Mouse (Mus musculus) forebrain, embryonic 13.5 days (tissue): ENCODE data around the gene Mpdu1. TPM values are rescaled to one million over a fixed set of nuclear protein-coding genes. Genes with fewer than 3 reads are reported as not detected.

Experiments
- ATAC-seq: fragments of 200-750 bp; cut with Nextera tagmentation; 2 replicates; pipeline ENCODE4 v1.8.0; 2017
- H3K27ac ChIP-seq: fragments of 300-500 bp; sonication (generic); 2 replicates; pipeline ENCODE4 v1.5.1; 2015; ENCODE audit warnings: inconsistent platforms, mild to moderate bottlenecking, moderate library complexity
- H3K27me3 ChIP-seq: fragments of 300-500 bp; sonication (generic); 2 replicates; pipeline ENCODE4 v1.6.1; 2015; ENCODE audit warnings: mild to moderate bottlenecking, inconsistent platforms
- H3K36me3 ChIP-seq: fragments of 300-500 bp; sonication (generic); 2 replicates; pipeline ENCODE4 v1.6.1; 2015; ENCODE audit warnings: mild to moderate bottlenecking, inconsistent platforms; ENCODE audit not compliant: poor library complexity, severe bottlenecking
- H3K4me1 ChIP-seq: fragments of 300-500 bp; sonication (generic); 2 replicates; pipeline ENCODE4 v1.6.1; 2015; ENCODE audit warnings: inconsistent platforms
- H3K4me2 ChIP-seq: fragments of 300-500 bp; sonication (generic); 2 replicates; pipeline ENCODE4 v1.6.1; 2015; ENCODE audit warnings: inconsistent platforms, mild to moderate bottlenecking, moderate library complexity
- H3K4me3 ChIP-seq: fragments of 300-500 bp; sonication (generic); 2 replicates; pipeline ENCODE4 v1.5.1; 2015; ENCODE audit warnings: mild to moderate bottlenecking, inconsistent platforms
- H3K9ac ChIP-seq: fragments of 300-500 bp; sonication (generic); 2 replicates; pipeline ENCODE4 v1.6.1; 2015; ENCODE audit warnings: mild to moderate bottlenecking, inconsistent platforms
- H3K9me3 ChIP-seq: fragments of 300-500 bp; sonication (generic); replicated peaks from 2 replicates; pipeline ENCODE4 v1.6.1; 2016; ENCODE audit warnings: inconsistent platforms
- WGBS: fragments of 180-500 bp; shearing (Covaris S2); methylation state at CpG from one replicate; pipeline ENCODE4 v1.1.7; 2015; 5-methylcytosine and 5-hydroxymethylcytosine counted together
- polyA plus RNA-seq: library from polyadenylated mRNA; unstranded; fragments of >200 nt; fragmentation: Nextera tagmentation; extraction: Ambion mirVana; gene quantifications from 2 replicates; pipeline ENCODE4 v1.2.1, GENCODE M21; 2015

The Mpdu1 gene
- polyA plus RNA-seq, 1 experiment from 2014 or later, result 89.4 TPM

- Histone ChIP-seq H3K4me1 (peaks cover 31% of the 10 kb centered on the region), H3K9ac (peak overlapping the region; percentile 100), H3K27me3 (no peaks in the 10 kb centered on the region), H3K4me2 (peak overlapping the region; percentile 97), H3K9me3 (no peaks in the 10 kb centered on the region), H3K36me3 (peaks cover 74% of the 10 kb centered on the region), H3K4me3 (peak overlapping the region; percentile 100), H3K27ac (peak overlapping the region; percentile 98)
- WGBS, result under 1% methylated on average over 43 of the region's 43 CpGs
- ATAC-seq, result peak; percentile 6; the same call in 1 of the 2 replicates
These were observed 9.3 kb upstream of the Mpdu1 start for GRCm38 (mm10) chr11:69671726-69672124.

- Histone ChIP-seq H3K27me3 (no peaks in the 10 kb centered on the region), H3K27ac (peak overlapping the region; percentile 98), H3K4me2 (peak overlapping the region; percentile 97), H3K9me3 (no peaks in the 10 kb centered on the region), H3K36me3 (peaks cover 74% of the 10 kb centered on the region), H3K9ac (peak overlapping the region; percentile 100), H3K4me1 (peaks cover 31% of the 10 kb centered on the region), H3K4me3 (peak overlapping the region; percentile 100)
- ATAC-seq, result peak; percentile 73
- under 1% methylated on average over 50 of the region's 61 CpGs for WGBS
These were observed 8.6 kb upstream of the Mpdu1 start for GRCm38 (mm10) chr11:69670786-69671725.

GRCm38 (mm10) chr11:69666665-69667005, 4.2 kb upstream of the Mpdu1 start:
- H3K4me3 ChIP-seq, result no peak overlapping the region
- H3K27me3 ChIP-seq, result no peaks in the 10 kb centered on the region
- no peak for ATAC-seq
- H3K9me3 ChIP-seq, result no peaks in the 10 kb centered on the region
- no peak overlapping the region for H3K27ac ChIP-seq
- no peak overlapping the region for H3K4me2 ChIP-seq
- H3K9ac ChIP-seq, result no peak overlapping the region
- 83% methylated on average over 3 of the region's 3 CpGs for WGBS
- peaks cover 32% of the 10 kb centered on the region for H3K4me1 ChIP-seq
- peaks cover 72% of the 10 kb centered on the region for H3K36me3 ChIP-seq

- Histone ChIP-seq H3K4me1 (peaks cover 38% of the 10 kb centered on the region), H3K4me3 (no peak within 1 kb of the TSS), H3K4me2 (no peak within 1 kb of the TSS), H3K9ac (no peak within 1 kb of the TSS), H3K27ac (peak within 1 kb of the TSS; percentile 19; the same call in 1 of the 2 replicates), H3K9me3 (no peaks in the 10 kb centered on the region), H3K36me3 (peaks cover 72% of the 10 kb centered on the region), H3K27me3 (no peaks in the 10 kb centered on the region)
- no peak for ATAC-seq
- WGBS, result 33% methylated on average over 7 of the region's 7 CpGs
These were observed 3.7 kb upstream of the Mpdu1 start, which contains the start of gene Cd68 for GRCm38 (mm10) chr11:69665961-69666664. TSS of gene Cd68 (minus strand) at chr11:69666153.

GRCm38 (mm10) chr11:69665457-69665960, 3.1 kb upstream of the Mpdu1 start:
- Histone ChIP-seq H3K9me3 (no peaks in the 10 kb centered on the region), H3K4me2 (no peak overlapping the region), H3K9ac (no peak overlapping the region), H3K4me1 (peaks cover 37% of the 10 kb centered on the region), H3K27me3 (no peaks in the 10 kb centered on the region), H3K27ac (peak overlapping the region; percentile 19; the same call in 1 of the 2 replicates), H3K4me3 (no peak overlapping the region), H3K36me3 (peaks cover 68% of the 10 kb centered on the region)
- ATAC-seq, result no peak
- WGBS, result 75% methylated on average over 9 of the region's 9 CpGs

GRCm38 (mm10) chr11:69664841-69665240, 2.4 kb upstream of the Mpdu1 start:
- H3K4me1 ChIP-seq, result peaks cover 34% of the 10 kb centered on the region
- H3K9ac ChIP-seq, result no peak overlapping the region
- no peaks in the 10 kb centered on the region for H3K9me3 ChIP-seq
- no peak overlapping the region for H3K4me3 ChIP-seq
- no peaks in the 10 kb centered on the region for H3K27me3 ChIP-seq
- WGBS, result 93% methylated on average over 7 of the region's 7 CpGs
- 0 out of 2 replicates have a peak overlapping the region, but pooled peaks have one; percentile 97 for H3K27ac ChIP-seq
- ATAC-seq, result no peak
- no peak overlapping the region for H3K4me2 ChIP-seq
- peaks cover 68% of the 10 kb centered on the region for H3K36me3 ChIP-seq

- Histone ChIP-seq H3K9ac (no peak overlapping the region), H3K4me1 (peaks cover 24% of the 10 kb centered on the region), H3K27me3 (no peaks in the 10 kb centered on the region), H3K36me3 (peaks cover 64% of the 10 kb centered on the region), H3K4me2 (no peak overlapping the region), H3K27ac (peak overlapping the region; percentile 97), H3K9me3 (no peaks in the 10 kb centered on the region), H3K4me3 (no peak overlapping the region)
- WGBS, result 91% methylated on average over 6 of the region's 6 CpGs
- ATAC-seq, result no peak
These were observed 1.4 kb upstream of the Mpdu1 start for GRCm38 (mm10) chr11:69663795-69664194.

GRCm38 (mm10) chr11:69662967-69663671, 677 bp upstream of the Mpdu1 start:
- H3K4me3 ChIP-seq, result peak overlapping the region; percentile 57
- H3K9ac ChIP-seq, result peak overlapping the region; percentile 71
- peak; percentile 9 for ATAC-seq
- H3K4me2 ChIP-seq, result peak overlapping the region; percentile 61
- peaks cover 64% of the 10 kb centered on the region for H3K36me3 ChIP-seq
- H3K27ac ChIP-seq, result peak overlapping the region; percentile 97
- H3K4me1 ChIP-seq, result peaks cover 22% of the 10 kb centered on the region
- WGBS, result 69% methylated on average over 13 of the region's 13 CpGs
- H3K9me3 ChIP-seq, result no peaks in the 10 kb centered on the region
- H3K27me3 ChIP-seq, result no peaks in the 10 kb centered on the region

- H3K4me3 ChIP-seq, result peak overlapping the region; percentile 57
- peaks cover 22% of the 10 kb centered on the region for H3K4me1 ChIP-seq
- H3K27me3 ChIP-seq, result no peaks in the 10 kb centered on the region
- H3K4me2 ChIP-seq, result peak overlapping the region; percentile 61
- WGBS, result 87% methylated on average over 3 of the region's 3 CpGs
- H3K27ac ChIP-seq, result 0 out of 2 replicates have a peak overlapping the region, but pooled peaks have one; percentile 97
- H3K9me3 ChIP-seq, result no peaks in the 10 kb centered on the region
- H3K9ac ChIP-seq, result peak overlapping the region; percentile 71
- H3K36me3 ChIP-seq, result peaks cover 65% of the 10 kb centered on the region
- ATAC-seq, result no peak
These were observed 1.1 kb downstream of the Mpdu1 start for GRCm38 (mm10) chr11:69661221-69661881.

- H3K27ac ChIP-seq, result no peak overlapping the region
- no peak overlapping the region for H3K4me3 ChIP-seq
- no peak overlapping the region for H3K4me2 ChIP-seq
- peaks cover 70% of the 10 kb centered on the region for H3K36me3 ChIP-seq
- H3K27me3 ChIP-seq, result no peaks in the 10 kb centered on the region
- no peak for ATAC-seq
- no peaks in the 10 kb centered on the region for H3K9me3 ChIP-seq
- 84% methylated on average over 15 of the region's 15 CpGs for WGBS
- H3K4me1 ChIP-seq, result peaks cover 20% of the 10 kb centered on the region
- H3K9ac ChIP-seq, result no peak overlapping the region
These were observed 5.0 kb downstream of the Mpdu1 start for GRCm38 (mm10) chr11:69657462-69657881.
